Mouse (Mus musculus) forebrain, embryonic 10.5 days (tissue): ENCODE data around the gene Phtf2. TPM values are rescaled to one million over a fixed set of nuclear protein-coding genes. Genes with fewer than 3 reads are reported as not detected.
"Not testable (repeated sequence)": the region's sequence is repeated elsewhere in the genome, so short reads cannot be mapped to it uniquely, and the experiment has no call there.

Source experiments
- DNase-seq: peaks from one replicate; pipeline ENCODE4 v3.0.0-alpha.2; 2017; ENCODE audit warnings: low spot score; ENCODE audit errors: extremely low spot score
- H3K27ac ChIP-seq: fragments of 300-500 bp; sonication (generic); 2 replicates; pipeline ENCODE4 v1.5.1; 2016; ENCODE audit warnings: mild to moderate bottlenecking
- H3K27me3 ChIP-seq: fragments of 300-500 bp; sonication (generic); 2 replicates; pipeline ENCODE4 v1.6.1; 2016; ENCODE audit warnings: mild to moderate bottlenecking; ENCODE audit not compliant: poor library complexity, severe bottlenecking
- H3K36me3 ChIP-seq: fragments of 300-500 bp; sonication (generic); replicated peaks from 2 replicates; pipeline ENCODE4 v1.6.1; 2016; ENCODE audit warnings: mild to moderate bottlenecking, moderate library complexity
- H3K4me1 ChIP-seq: fragments of 300-500 bp; sonication (generic); 2 replicates; pipeline ENCODE4 v1.6.1; 2016
- H3K4me3 ChIP-seq: fragments of 300-500 bp; sonication (generic); 2 replicates; pipeline ENCODE4 v1.5.1; 2016; ENCODE audit warnings: mild to moderate bottlenecking, moderate library complexity
- H3K9me3 ChIP-seq: fragments of 300-500 bp; sonication (generic); 2 replicates; pipeline ENCODE4 v1.6.1; 2016; ENCODE audit warnings: mild to moderate bottlenecking, moderate library complexity
- WGBS: fragments of 180-500 bp; shearing (Covaris S2); methylation state at CpG from one replicate; pipeline ENCODE4 v1.1.7; 2016; 5-methylcytosine and 5-hydroxymethylcytosine counted together
- polyA plus RNA-seq: library from polyadenylated mRNA; unstranded; fragments of >200 nt; fragmentation: Nextera tagmentation; extraction: Ambion mirVana; gene quantifications from 2 replicates; pipeline ENCODE4 v1.2.1, GENCODE M21; 2016

The Phtf2 gene
- polyA plus RNA-seq, 1 experiment from 2014 or later, result 21.2 TPM

GRCm38 (mm10) chr5:20786471-20786870 lies 95.5 kb downstream of the Phtf2 start:
- 87% methylated on average over 3 of the region's 5 CpGs for WGBS
- not testable (repeated sequence) for H3K9me3 ChIP-seq, H3K4me3 ChIP-seq, H3K27ac ChIP-seq, H3K27me3 ChIP-seq, H3K4me1 ChIP-seq, DNase-seq
- peaks cover 30% of the 10 kb centered on the region for H3K36me3 ChIP-seq

- Histone ChIP-seq H3K27ac (no peak overlapping the region), H3K4me1 (no peaks in the 10 kb centered on the region), H3K9me3 (no peaks in the 10 kb centered on the region), H3K4me3 (no peak overlapping the region), H3K36me3 (peaks cover 23% of the 10 kb centered on the region), H3K27me3 (no peaks in the 10 kb centered on the region)
- WGBS, result 96% methylated on average over 1 of the region's 1 CpGs
- no peak for DNase-seq
These were observed 100.8 kb downstream of the Phtf2 start for GRCm38 (mm10) chr5:20781116-20781515.

GRCm38 (mm10) chr5:20779191-20779590 lies 102.7 kb downstream of the Phtf2 start:
- 89% methylated on average over 2 of the region's 2 CpGs for WGBS
- Histone ChIP-seq H3K27ac (no peak overlapping the region), H3K4me3 (no peak overlapping the region), H3K4me1 (no peaks in the 10 kb centered on the region), H3K27me3 (no peaks in the 10 kb centered on the region), H3K36me3 (peaks cover 21% of the 10 kb centered on the region), H3K9me3 (no peaks in the 10 kb centered on the region)
- DNase-seq, result no peak

GRCm38 (mm10) chr5:20778274-20778984 lies 103.5 kb downstream of the Phtf2 start:
- Histone ChIP-seq H3K27ac (no peak overlapping the region), H3K27me3 (no peaks in the 10 kb centered on the region), H3K9me3 (no peaks in the 10 kb centered on the region), H3K36me3 (peaks cover 23% of the 10 kb centered on the region), H3K4me3 (no peak overlapping the region), H3K4me1 (no peaks in the 10 kb centered on the region)
- 88% methylated on average over 8 of the region's 8 CpGs for WGBS
- no peak for DNase-seq

- 84% methylated on average over 3 of the region's 3 CpGs for WGBS
- Histone ChIP-seq H3K27ac (no peak overlapping the region), H3K4me1 (no peaks in the 10 kb centered on the region), H3K27me3 (no peaks in the 10 kb centered on the region), H3K4me3 (no peak overlapping the region), H3K9me3 (no peaks in the 10 kb centered on the region), H3K36me3 (peaks cover 32% of the 10 kb centered on the region)
- no peak for DNase-seq
These were observed 108.6 kb downstream of the Phtf2 start for GRCm38 (mm10) chr5:20773341-20773740.

GRCm38 (mm10) chr5:20765365-20765920 lies 116.5 kb downstream of the Phtf2 start:
- H3K4me3 ChIP-seq, result no peak overlapping the region
- H3K9me3 ChIP-seq, result no peaks in the 10 kb centered on the region
- H3K4me1 ChIP-seq, result no peaks in the 10 kb centered on the region
- 94% methylated on average over 7 of the region's 7 CpGs for WGBS
- H3K27me3 ChIP-seq, result no peaks in the 10 kb centered on the region
- DNase-seq, result no peak
- no peak overlapping the region for H3K27ac ChIP-seq
- peaks cover 58% of the 10 kb centered on the region for H3K36me3 ChIP-seq

GRCm38 (mm10) chr5:20762441-20762840 lies 119.5 kb downstream of the Phtf2 start:
- H3K27me3 ChIP-seq, H3K4me1 ChIP-seq, H3K9me3 ChIP-seq, DNase-seq, H3K27ac ChIP-seq, H3K4me3 ChIP-seq: not testable (repeated sequence)
- peaks cover 58% of the 10 kb centered on the region for H3K36me3 ChIP-seq
- WGBS, result 93% methylated on average over 3 of the region's 3 CpGs

GRCm38 (mm10) chr5:20760368-20761162 lies 121.4 kb downstream of the Phtf2 start:
- H3K27me3 ChIP-seq, result no peaks in the 10 kb centered on the region
- no peak overlapping the region for H3K27ac ChIP-seq
- H3K36me3 ChIP-seq, result peaks cover 53% of the 10 kb centered on the region
- H3K9me3 ChIP-seq, result no peaks in the 10 kb centered on the region
- no peak for DNase-seq
- H3K4me3 ChIP-seq, result no peak overlapping the region
- 94% methylated on average over 12 of the region's 12 CpGs for WGBS
- no peaks in the 10 kb centered on the region for H3K4me1 ChIP-seq

GRCm38 (mm10) chr5:20759771-20760170 lies 122.2 kb downstream of the Phtf2 start:
- DNase-seq, result no peak
- Histone ChIP-seq H3K4me3 (no peak overlapping the region), H3K9me3 (no peaks in the 10 kb centered on the region), H3K36me3 (peaks cover 47% of the 10 kb centered on the region), H3K27me3 (no peaks in the 10 kb centered on the region), H3K4me1 (no peaks in the 10 kb centered on the region), H3K27ac (no peak overlapping the region)
- 96% methylated on average over 5 of the region's 5 CpGs for WGBS

- Histone ChIP-seq H3K4me1 (peaks cover 42% of the 10 kb centered on the region), H3K27ac (no peak overlapping the region), H3K4me3 (no peak overlapping the region), H3K27me3 (no peaks in the 10 kb centered on the region), H3K9me3 (no peaks in the 10 kb centered on the region), H3K36me3 (peaks cover 15% of the 10 kb centered on the region)
- WGBS, result 74% methylated on average over 5 of the region's 5 CpGs
- no peak for DNase-seq
These were observed 128.0 kb downstream of the Phtf2 start for GRCm38 (mm10) chr5:20753963-20754362.

GRCm38 (mm10) chr5:20753096-20753495 lies 128.8 kb downstream of the Phtf2 start:
- no peak overlapping the region for H3K4me3 ChIP-seq
- peak overlapping the region; percentile 63; the same call in 1 of the 2 replicates for H3K27ac ChIP-seq
- no peaks in the 10 kb centered on the region for H3K9me3 ChIP-seq
- DNase-seq, result no peak
- peaks cover 42% of the 10 kb centered on the region for H3K4me1 ChIP-seq
- H3K36me3 ChIP-seq, result peaks cover 11% of the 10 kb centered on the region
- WGBS, result 41% methylated on average over 2 of the region's 2 CpGs
- no peaks in the 10 kb centered on the region for H3K27me3 ChIP-seq

- Histone ChIP-seq H3K4me1 (peaks cover 42% of the 10 kb centered on the region), H3K9me3 (no peaks in the 10 kb centered on the region), H3K27me3 (no peaks in the 10 kb centered on the region), H3K36me3 (no peaks in the 10 kb centered on the region), H3K27ac (peak overlapping the region; percentile 67), H3K4me3 (no peak overlapping the region)
- WGBS, result 54% methylated on average over 7 of the region's 7 CpGs
- no peak for DNase-seq
These were observed 130.2 kb downstream of the Phtf2 start for GRCm38 (mm10) chr5:20751696-20752095.

GRCm38 (mm10) chr5:20751000-20751399 lies 130.9 kb downstream of the Phtf2 start:
- Histone ChIP-seq H3K27ac (peak overlapping the region; percentile 67; the same call in 1 of the 2 replicates), H3K9me3 (no peaks in the 10 kb centered on the region), H3K27me3 (no peaks in the 10 kb centered on the region), H3K4me1 (peaks cover 42% of the 10 kb centered on the region), H3K4me3 (no peak overlapping the region), H3K36me3 (no peaks in the 10 kb centered on the region)
- no peak for DNase-seq
- WGBS, result 46% methylated on average over 7 of the region's 7 CpGs
